Mouse (Mus musculus): ENCODE data around the gene Bloc1s4. TPM values are rescaled to one million over a fixed set of nuclear protein-coding genes. Genes with fewer than 3 reads are reported as not detected.

Gene Bloc1s4
- polyA plus RNA-seq, 2 experiments from 2014 or later: 0.67 to 2.9 TPM

DNA sequence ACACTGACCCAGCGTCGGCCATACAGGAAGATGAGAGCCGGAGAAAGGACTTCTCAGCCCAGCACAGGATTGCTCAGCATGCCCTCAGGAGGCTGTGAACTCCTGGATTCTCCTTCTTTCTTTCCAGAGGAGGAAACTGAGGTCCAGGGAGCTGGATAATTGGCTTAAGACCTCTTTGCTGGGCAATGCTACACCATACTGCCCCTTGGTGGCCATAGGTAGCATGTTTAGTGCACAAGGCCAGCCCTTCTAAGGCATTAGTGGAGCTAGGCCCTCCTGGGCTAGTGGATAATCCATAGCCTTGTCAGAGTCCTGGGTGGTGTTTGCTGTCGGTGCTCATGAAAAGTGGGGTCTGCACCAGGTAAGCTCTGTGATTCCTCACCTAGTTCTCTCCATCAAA, 8.6 kb downstream of the Bloc1s4 start:
- ATAC-seq: no peak

DNA sequence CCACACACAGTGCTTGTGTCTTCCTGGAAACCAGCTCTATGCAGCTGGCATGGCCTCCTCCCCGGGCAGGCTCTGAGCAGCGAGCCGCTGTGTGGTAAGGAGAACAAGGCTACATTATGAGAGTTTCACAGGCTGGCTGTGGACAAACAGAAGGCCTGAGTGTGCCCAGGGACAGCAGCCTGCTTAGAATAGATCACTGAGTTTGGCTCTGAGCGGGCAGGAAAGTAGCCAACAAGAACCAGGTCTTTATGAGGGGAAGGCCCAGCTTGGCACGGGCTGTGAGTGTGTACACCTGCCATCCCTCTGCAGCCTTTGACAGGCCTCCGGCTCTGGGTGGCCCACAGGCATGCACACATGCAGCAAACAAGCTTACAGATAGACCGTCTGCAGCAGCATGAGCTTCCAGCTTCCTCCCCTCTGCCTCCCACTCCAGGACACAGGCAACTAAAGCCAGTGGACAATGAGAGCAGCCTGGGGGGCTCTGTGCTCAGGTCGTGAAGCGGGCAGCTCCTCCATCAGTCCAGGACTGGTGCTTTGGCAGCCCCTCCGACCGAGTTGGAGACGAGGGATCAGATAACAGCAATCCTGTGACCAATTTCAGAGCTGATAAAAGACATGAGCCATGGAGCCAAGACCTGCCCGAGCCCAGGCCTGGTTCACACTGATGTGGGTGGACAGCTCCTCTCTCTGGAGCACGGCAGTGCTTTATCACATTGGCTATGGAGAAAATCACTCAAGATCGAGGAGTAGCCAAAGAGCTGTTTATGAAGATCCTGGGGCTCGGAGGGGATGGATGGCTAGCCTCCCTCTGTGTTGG, 9.4 kb downstream of the Bloc1s4 start:
- ATAC-seq: no peak

DNA sequence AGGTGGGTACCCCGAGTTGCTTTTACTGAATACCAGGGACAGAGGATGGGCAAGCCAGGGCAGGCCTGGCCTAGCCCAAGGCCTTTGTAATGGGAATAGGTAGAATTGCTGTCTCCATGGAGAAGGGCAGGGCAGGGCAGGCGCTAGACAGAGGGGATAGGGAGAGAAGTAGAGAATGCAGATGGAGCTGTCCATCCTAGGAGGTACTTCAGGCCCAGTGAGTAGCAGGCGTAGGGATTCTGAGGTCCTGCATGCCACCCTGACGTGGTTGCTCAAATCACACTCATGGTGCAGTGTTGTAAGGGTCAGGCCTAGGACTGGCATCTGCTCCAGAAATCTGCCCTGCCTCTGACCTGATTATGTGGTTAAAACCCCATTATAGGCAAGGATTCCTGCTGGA, 10.7 kb downstream of the Bloc1s4 start:
- ATAC-seq: no peak

DNA sequence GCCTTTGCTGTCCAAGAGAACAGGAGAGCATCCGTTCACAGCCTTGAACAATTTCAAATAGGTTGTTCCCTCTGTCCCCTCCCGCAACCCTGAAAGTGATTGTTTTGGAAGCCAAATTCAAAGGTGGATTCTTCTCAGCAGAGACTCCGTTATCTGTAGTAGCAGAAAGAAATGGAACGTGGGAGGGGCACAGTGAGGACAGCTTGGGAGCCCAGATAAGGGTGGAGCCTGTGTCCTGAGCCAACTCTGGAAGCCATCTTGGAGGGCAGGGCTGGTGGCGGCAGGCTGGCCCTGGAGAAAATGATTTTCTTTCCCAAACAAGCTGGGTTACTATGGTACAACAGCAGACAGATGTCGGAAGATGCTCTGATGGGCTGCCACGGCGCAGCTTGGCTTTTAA, 12.4 kb downstream of the Bloc1s4 start:
- no peak for ATAC-seq

DNA sequence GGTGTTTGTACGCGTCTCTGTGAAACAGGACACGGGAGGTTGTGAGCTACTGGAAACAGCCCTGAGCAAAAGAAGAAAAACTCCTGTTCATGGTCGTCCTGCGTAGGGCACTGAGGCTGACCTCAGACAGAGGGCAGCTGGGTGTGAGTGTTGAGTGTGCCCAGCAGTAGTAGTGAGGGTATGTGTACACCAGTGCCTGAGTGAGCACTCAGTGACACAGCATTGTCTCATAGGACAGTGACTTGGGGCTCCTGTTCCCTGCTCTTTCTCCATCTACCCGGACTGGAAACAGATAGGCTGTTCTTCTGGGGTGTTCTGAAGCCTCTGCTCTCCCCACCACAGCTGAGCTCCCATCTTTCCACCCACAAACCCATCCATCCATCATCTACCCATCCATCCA, 13.3 kb downstream of the Bloc1s4 start:
- no peak for ATAC-seq

DNA sequence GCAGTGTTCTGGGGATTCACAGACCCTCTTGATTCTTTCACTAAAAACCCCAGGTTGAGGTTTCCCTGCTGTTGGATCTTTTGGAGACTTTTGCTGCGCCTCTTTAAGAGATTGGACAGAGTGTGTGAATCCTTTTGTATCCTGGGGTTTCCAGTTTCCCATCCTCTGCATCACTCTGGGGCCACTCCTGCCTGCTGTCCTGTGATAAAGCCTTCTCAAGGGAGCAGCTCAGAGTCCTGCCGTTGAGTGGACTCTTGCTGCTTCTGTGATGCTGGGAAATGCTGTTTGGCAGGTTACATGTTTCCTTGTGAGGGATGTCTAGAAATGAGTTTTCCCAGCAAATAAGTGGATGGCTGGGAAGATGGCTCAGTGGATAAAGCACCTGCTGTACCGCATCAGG, 15.0 kb downstream of the Bloc1s4 start:
- no peak for ATAC-seq

DNA sequence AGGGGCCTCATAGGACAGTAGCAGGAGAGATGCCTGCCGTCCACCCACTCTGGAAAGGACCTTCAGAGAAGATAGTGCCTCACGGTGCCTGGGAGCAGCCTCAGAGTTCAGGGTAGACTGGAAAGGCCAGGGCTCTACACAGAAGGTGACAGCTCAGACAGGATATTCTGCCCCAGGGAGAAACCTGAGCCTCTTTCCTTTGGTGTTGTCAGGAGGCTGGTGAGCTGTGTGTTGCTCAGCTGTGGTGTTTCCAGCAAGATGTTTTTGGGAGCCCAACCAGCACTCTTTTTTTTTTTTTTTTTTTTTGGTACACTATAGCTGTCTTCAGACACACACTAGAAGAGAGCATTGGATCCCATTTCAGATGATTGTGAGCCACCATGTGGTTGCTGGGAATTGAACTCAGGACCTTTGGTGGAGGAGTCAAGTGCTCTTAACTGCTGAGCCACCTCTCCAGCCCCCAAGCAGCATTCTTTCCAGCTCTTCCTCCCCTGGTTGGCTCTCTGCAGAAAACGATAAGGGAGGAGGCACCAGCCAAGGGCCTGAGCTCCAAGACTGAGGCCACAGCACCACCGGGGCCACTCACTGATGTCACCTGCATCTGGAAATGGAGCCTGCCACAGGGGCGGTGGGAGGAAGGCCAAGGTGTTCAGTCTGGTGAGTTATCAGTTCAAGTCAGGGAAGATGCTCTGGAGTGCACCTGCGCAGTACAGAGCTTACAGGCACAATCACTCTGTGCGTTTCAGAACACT, 16.4 kb downstream of the Bloc1s4 start:
- no peak for ATAC-seq

DNA sequence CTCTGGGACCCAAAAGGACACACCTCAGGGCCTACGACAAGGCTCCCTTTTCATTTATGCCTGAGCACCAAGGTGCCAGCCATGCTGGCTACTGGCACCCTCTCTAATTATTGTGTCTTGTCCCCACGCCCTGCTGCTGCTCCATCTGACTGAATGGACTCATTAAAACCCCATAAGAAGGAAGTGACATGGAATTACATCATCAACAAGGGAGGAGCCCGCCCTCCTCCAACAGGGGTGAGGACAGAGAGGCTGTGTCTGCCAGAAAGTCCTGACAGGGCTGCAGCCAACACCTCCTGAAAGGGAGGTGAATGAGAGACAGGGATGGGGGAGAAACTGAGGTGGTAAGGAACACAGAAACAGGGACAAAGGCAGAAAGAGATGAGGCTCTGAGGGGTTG, 17.8 kb downstream of the Bloc1s4 start:
- no peak for ATAC-seq

DNA sequence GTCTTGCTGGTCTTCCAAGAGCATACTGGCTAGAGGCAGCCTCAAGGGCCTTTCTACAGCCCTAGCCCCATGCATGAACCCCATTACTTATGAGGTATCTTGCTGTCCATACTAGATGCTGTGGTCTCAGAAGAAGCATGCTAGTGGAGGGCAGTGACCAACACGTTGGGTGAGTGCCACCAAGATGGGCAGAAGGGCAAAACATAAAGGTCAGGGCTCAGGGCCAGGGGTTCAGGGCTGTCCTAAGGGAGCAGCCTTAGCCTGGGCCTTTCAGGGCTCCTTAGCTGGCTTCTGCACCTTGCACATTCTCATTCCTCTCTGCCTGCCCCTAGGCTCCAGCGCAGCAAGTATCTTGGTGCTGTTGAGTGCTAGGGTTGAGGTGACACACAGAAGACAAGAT, 18.5 kb downstream of the Bloc1s4 start:
- ATAC-seq: no peak

DNA sequence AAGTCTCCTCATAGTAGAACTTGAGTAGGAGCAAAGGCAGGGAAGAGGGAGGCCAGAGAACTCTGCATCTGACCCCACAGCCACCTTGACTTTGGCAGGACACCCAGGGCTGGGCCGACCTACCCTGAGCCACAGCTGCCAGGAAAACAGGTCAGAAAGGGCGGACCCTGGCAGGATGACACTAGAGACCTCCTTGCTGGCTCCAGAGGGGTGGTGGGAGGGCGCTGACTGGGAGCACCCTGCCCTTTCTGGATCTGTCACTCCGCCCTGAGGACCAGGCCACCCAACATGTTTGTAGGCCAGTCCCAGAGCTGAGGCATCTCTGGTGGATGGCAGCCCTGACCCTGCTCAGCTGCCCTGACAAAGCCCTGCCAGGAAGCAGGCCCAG, 19.4 kb downstream of the Bloc1s4 start:
- no peak for ATAC-seq

DNA sequence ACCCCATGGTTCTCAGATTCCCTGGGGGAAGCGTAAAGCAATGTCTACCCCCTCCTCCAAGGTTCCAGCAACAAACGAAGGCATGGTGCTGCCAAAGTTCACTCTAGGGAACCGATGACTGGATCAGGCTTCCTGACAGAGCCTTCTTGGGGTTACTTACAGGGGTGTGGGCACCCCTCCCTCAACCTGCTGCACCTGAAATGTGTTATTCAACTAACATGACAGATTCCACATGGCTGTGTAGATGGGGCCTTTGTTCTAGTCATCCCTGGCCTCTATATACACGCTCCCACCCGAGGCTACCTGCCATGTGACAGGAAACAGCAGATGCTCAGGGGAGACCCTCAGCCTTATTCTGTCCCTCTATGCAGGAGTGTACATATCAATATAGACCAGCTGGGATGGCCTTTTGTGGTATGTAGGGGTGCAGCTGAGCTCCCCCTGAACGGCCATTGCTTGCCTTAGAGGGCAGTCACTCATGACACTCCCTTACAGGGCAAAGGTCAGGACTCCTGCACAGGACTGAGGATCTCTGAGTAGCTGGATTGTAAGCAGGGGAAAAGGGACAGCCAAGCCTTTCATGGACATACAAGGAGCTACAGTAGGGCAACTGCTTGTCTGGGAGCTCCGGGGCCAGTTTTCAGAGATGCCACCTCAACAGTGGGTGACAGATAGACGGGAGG, 19.9 kb downstream of the Bloc1s4 start:
- ATAC-seq: no peak

DNA sequence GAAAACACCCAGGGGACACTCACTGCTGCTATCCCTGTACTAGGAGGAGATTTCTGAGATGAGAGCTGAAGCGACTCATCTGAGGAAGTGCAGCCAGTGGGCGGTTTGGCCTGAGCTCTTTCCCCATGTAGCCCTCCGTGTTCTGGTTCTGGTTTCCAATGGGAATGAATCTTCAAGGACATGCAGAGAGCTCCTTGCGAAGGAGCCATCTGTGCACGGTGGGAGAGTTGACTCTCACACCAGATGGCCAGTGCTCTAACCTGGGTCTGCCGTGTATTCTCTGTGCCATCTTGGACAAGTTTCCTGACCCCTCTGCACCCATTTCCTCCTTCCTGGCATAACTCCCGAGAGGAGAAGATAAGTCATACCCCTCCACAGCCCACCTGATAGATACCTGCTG, 20.7 kb downstream of the Bloc1s4 start:
- ATAC-seq: no peak

DNA sequence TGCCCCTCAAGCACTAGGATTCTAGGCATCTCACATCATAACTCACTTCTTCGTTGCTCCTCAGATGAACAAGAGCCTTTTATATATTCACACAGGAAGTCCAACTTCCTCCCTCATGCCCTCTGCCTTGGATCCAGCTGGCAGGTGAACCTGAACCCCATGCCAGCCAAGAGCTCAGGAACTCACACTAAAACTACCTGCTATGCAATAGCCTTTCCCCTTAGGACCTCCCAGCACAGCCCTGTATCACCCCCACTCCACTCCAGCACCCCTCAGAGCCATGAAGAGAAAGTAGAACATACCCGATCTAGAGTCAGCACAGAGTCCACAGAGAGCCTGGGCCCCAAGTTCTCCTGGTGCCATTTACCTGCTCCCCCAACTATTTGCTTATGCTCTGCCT, 21.3 kb downstream of the Bloc1s4 start:
- peak; percentile 33 for ATAC-seq

DNA sequence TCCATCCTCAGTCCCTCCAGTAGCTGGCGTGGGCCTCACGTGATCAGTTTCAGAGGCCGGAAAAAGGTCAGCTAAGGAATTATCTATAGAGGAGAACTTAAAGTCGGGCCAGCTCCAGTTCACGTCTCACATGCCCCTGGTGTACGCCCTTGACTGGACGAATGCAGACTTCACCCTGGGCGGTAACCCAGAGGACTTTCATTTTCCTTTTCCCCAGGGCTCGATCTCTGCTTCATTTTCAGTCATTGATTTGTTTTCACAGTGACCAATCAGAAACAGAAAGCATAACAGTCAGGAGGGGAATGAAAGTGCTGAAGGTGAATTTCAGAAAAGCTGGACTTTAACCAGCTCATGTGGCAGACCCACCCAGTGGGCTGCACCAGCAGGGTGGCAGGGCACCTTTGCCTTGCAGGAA, 22.1 kb downstream of the Bloc1s4 start:
- ATAC-seq: peak; percentile 80

DNA sequence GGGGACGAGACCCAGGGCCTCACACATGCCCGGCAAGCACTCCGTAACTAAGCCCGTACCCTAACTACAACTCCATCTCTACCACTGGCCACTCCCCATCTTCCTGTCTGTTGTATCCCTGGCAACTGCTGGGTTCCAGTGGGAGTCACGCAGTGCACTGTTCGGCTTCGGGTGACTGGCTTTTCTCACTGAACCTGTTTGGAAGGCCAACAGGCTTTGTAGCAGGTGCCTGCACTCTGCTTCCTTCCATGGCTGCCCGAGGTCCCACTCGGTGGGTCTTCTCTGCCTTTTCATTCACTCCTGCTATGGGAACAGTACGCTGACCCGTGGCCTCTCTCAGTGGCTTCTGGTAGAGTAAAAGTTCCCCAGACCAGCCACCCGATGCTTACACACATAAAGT, 22.6 kb downstream of the Bloc1s4 start:
- ATAC-seq: no peak

DNA sequence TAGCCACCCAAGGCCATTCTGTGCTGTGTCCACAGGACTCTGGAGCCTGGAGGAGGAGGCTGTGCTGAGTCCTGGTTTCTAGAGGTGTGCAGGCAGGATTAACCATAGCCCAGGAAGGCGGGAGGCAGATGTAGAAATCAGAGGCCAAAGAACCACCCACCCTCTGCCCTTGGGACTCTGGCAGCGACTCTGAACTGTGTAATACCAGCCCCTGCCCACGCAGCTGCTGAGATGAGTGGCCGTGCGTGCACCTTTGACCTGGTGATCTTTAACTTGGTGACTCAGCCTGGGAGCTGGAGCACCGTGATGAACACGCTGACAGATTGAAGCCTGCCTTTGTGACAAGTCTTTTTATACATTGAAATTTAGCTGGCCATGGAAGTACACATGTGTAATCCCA, 24.2 kb downstream of the Bloc1s4 start:
- ATAC-seq: peak; percentile 30

DNA sequence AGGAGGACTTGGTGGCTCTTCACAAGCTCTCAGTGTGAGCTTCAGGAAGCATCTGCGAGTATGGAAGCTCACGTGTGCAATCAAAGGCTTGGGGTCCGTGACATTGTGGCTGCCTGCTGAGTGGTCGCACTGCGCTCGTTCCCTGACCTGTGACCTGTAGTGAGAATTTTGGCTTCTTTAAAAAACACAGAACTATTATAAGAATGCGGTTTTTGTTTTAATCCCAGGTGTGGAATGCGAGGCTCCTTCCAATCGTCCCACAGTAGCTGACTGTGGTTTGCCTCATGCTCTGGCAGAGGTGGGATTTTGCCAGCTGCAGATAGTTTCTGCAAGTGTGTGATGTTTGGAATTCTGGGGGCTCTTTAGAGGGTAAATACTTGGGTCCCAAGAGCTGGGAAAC, 25.1 kb downstream of the Bloc1s4 start:
- ATAC-seq: no peak

DNA sequence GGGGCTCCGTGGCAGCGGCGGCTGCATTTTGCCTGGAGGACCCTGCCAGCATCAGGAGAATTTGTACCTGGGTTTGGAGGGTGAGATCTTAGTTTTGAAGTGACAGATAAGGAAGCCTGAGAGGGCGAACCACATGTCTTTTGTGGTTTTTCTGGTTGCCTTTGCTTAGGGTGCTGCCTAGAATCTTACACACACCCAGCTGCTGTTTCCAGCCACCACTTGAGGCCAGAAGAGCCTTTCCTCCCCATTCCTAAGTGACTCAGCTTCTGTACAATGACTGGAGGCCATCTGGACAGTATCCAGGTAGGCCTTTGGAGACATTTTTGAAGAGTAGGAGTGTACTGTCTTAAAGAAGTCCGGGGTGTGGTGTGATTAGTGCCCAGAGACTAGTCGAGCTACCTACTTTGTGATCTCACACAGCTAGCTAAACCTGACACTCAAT, 26.0 kb downstream of the Bloc1s4 start:
- peak; percentile 63 for ATAC-seq

DNA sequence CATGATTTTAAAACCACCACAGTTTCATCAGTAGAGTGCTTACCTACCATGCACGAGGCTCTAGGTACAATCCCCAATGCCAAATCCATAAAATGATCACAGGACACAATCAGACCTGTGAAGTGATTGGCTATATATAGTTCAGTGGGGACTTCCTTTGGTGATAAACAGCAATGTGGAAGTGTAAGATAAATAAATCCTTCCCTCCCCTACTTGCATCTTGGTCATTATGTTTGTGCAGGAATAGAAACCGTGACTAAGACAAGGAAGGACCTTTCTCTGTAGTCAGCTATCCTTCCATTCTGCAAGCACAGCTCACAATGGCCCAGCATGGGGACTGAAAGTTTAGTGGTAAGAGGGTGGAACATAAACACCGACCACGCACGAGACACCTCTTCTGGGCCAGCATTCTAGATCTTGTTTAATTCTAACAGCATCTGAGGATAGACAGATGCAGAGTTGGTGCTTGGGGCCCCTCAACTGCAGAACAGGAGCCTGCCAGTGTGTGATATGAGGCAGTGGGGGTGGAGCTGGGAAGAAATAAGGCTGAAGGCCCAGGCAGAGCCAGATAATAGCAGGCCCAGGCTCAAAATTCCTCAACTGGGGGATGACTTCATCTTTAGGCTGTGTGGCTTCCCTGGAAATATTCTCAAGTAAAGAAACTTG, 27.6 kb downstream of the Bloc1s4 start:
- no peak for ATAC-seq

DNA sequence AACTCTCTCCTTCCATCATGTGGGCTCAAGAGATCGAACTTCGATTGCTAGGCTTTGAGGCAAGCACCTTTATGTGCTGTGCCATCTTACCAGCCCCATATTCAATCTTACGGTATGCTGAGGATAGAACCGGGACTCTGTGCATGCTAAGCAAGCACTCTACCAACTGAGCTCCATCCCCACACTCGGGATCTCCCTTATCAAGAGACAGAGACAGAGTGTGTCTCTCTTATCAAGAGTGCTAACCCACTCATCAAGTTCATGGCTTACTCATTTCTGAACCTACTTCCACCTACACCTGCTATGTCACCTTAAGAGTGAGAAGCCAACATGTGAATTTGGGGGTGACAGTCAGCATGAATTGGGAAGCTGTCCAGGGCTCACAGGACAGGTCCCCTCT, 28.2 kb downstream of the Bloc1s4 start:
- no peak for ATAC-seq

DNA sequence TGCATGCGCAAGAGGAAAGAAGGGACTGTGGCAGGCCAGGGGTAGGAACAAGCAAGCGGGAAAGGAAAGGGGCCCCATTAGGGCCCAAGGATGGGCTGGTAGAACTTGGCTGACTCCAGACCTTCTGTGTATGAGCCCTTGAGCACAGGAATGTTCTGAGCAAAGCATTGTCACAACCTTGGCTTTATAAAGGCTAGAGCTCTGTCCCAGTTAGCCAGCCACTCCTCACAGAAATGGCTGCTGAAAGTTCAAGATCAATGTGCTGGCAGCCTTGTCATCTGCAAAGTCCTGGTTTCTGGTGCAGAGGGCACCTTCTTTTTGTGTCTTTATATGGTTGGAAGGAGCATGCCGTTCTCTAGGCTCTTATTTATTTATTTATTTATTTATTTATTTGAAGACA, 28.8 kb downstream of the Bloc1s4 start:
- ATAC-seq: no peak

DNA sequence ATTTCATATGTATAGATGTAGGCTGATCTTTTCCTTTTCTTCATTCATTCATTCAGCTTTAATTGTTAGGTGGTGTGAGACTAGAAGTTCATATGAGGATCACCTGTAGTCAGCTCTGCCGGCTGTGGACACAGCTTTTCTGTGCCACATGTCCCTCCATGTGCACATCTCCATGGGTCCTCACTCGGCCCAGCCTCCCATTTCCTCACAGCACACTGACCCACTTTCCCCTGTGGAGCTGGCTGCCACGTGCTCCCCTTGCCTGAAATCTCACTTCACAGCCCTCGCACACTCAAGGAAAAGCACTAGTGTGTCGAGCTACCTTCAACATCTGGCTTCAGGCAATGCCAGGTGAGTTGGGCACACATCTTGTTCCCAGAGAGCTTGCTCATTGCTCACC, 29.3 kb downstream of the Bloc1s4 start:
- no peak for ATAC-seq

DNA sequence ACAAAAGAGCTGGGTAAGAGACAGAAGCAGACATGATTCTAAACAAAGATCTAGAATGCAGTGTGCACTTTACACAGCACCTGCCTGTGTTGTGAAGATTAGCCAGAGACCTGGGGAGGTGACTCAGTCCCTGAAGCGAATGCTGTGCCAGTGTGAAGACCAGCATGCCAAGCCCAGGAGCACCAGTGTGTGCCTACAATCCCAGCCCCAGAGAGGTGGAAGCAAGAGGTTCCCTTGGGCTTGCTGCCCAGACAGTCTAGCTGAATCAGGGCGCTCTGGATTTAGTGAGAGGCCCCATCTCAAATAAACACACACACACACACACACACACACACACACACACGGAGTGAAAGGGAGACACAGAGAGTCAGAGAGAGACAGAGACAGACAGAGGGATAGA, 30.6 kb downstream of the Bloc1s4 start:
- no peak for ATAC-seq

Measured in CD4-positive, CD25-positive, alpha-beta regulatory T cell, adult 4 months (primary cell).